Mouse (Mus musculus): ENCODE data around the gene Slc3a1.
A peak's percentile ranks its signal among the peaks of the same experiment; 100 is the strongest.

Gene Slc3a1

DNA sequence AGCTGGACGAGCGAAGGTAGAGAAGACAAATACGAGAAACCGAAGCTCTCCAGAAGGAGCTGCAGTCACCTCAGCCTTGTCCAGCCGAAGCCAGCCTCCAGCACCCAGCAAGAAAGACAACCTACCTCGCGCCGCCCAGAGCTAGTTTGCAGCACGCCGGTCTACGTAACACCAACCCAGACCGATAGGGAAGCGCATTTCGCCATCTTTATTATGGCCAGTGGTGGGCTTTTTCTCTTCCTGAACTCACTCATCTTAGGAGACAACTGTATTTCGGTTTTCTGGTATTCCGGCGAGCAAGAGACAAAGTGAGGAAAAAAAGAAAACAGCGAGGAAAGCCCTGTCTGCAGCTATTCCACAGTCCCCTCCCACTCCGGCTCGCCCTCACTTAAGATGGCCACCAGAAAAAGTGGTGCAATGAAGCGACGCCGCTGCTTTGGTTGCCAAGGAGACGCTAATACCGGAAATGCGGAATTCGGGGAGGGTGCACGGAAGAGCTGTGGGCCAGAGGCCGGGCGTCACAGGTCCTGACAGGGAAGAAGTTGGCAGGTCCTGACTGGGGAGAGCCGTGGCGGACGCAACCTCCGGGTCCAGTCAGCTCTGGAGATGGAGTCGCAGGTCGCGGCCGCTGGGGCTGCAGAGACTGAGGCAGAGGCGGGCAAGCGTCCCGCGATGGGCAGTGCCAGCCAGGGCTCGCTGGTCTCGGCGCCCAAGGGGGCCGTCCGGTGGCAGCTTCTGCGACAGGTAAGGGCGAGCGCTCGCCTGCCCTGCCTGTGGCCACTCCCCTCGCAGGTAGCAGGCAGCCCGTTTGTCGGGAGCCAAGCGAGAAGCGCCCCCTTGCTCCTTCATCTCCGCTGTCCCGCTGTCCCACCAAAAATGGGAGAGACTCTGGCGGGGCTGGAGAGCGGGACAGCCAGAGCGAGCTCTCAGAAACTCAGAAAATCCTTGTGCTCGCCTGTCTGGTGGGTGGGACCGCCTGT is 62.2 kb downstream of the Slc3a1 start, which contains the start of the genes Prepl and Camkmt:
TSS of gene Prepl (minus strand) at position 122 of the 980 bp plus-strand sequence.
TSS of gene Camkmt (plus strand) at position 433 of the 980 bp plus-strand sequence.
- peak; percentile 97 for DNase-seq

DNA sequence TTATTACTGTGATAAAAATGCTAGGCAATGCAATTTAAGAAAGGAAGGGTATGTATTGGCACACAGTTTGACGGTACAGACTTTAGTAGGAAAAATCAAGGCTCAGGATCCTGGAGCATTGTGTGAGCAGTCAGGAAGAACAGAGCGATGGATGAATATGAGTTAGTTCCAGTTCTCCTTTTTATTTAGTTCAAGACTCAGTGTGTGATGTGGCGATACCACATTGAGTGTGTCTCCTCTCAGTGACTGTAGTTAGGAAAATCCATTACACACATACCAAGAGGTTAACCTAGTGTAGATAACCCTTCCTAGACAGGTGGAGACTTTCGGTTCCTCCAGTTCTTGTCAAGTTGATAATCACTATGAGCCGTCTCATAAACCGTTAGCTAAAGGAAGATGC is 63.6 kb downstream of the Slc3a1 start:
- DNase-seq: no peak

DNA sequence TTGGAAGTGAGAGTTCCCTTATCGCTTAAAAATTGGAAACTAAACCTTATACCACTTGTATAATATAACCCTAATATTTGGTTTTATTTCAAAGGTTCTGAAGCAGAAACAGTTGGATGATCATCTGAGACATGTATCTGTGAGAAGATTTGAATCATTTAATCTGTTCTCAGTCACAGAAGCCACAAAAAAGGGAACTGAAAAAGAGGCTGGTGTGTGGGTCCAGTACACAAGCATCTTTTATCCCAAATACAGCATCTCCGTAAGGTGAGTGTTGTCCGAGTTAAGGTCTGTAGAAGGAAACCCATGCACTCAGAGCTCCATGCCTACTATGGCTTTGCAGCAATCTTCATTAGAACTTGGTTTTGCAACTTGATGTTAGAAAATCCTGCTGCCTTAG is 68.2 kb downstream of the Slc3a1 start:
- DNase-seq: no peak

DNA sequence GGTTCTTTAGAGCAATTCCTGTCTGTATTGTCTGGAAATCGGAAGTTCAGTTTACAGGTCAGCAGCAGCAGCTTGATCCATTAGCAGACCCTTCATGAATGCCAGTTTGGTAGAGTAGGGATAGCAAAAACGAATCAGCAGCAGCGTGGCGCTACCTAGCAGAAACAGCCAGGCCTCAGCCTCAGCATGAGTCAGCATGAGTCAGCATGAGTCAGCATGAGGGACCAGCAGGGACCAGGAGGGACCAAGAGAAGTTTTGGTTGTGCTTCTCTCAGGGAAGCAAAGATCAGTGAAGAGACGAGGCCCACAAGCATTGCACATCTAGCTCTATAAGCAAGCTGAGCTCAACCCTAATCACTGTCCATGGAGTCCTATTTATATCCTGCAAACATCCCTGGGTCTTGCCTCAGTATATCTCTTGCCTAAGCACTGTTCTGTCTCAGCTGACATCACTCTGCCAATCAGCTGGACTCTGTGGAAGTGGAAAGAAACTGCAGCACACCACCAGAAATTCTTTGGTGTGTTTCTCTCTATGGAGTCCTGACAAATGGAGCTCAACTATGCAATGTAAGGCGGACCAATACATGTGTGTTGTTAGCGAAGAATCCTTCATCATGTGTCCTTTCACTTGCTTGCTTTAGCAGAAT is 70.6 kb downstream of the Slc3a1 start:
- DNase-seq: no peak

DNA sequence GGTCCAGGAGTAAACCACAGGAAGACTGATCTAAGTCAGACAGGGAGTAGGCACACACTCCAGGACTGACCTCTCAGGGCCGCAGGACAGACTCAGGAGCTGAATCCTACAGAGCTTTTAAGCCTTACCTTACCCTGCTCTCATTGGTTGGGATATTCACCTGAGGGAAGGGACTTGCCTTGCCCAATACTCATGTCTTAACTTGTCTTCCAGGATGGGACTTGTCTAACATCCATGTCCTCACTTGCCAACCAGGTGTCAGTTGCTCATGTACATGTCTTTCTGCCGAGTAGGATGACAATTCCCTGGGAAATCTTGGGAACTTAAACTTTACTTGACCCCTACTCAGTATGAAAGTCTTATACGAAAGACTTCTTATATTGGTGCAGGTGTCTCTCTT is 72.1 kb downstream of the Slc3a1 start:
- DNase-seq: no peak

DNA sequence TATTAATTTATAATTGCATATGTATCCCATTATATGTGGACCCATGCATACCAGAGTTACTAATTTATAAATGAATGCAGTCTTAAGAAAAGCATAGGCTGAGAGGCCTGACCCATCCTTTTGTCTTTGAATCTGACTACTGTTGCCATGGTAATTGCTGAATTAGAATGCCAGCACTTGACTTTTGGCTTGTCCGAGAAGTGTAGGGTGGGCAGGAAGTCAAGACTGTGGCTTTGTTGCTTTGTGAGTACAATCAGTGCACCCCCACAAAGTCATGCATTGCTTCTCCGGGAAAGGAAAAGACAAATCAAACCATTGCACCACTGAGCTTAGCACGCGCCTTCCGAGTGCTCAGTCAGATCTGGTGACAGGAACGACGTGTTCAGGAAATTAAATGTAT is 73.6 kb downstream of the Slc3a1 start:
- no peak for DNase-seq

DNA sequence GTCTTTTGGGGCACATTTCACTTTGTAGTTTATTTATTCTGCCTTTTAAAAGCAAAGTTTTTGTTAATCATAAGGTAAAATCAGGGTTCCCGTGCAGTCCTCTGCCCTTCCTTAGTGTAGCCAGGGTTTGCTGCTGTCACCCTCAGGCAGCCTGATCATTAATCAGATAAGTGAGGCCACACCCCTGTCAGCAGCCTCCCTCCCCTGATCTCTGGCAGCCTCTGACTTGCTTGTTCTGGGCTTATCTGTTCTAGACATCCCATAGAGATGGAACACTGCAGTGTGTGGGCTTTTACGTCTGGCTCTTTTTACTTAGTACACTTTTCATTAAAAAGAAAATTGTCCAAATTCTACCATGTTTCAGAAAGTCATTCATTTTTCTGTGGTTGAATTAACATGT is 75.1 kb downstream of the Slc3a1 start:
- no peak for DNase-seq

DNA sequence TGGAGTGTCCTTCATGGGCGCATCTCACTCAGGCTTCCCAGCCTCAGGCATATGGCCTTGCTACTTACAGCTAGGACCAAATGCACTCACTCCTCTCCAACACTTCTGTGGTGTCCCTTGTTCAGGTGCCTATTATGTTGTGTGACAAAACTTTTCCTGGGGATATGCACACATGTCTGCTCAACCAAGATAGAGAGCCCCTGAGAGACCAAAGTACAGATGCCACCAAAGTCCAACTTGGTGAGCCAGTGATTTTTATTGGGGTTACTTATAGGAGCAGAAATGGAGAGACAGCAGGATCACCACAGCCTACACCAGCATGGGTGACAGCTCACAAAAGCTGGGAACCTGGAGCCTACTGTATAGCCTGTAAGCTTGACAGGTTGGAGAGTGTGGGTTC is 82.5 kb downstream of the Slc3a1 start:
- no peak for DNase-seq

DNA sequence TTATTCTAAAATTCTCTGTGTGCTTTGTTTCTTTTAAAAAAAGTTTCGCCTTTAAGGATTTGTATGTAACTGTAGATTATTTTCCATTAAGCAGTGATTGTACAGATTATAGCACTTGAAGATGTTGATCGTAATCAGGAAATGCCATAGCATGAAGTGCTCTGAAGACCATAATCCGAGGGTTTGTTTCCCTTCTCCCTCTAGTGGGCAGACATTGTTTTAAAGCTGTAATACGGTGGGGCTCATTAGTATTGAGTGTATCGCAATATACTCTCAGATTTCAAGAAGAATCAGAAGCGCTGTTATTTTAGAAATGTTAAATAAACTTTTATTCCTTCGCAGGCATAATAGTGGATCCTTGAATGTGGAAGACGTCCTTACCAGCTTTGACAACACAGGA is 85.3 kb downstream of the Slc3a1 start:
- no peak for DNase-seq
